Mouse (Mus musculus) megakaryocyte progenitor cell, adult 5-6 weeks (primary cell): ENCODE measurements around the gene Rab17. TPM values are rescaled to one million over a fixed set of nuclear protein-coding genes. Genes with fewer than 3 reads are reported as not detected.

Experiments used
- ATAC-seq: replicated peaks from 2 replicates; pipeline ENCODE4 v1.8.0; 2016; ENCODE audit warnings: mild to moderate bottlenecking, moderate TSS enrichment, inconsistent platforms; ENCODE audit not compliant: poor library complexity
- total RNA-seq, 2 experiments: library from RNA; stranded (forward) in 1 of 2; stranded (reverse) in 1 of 2; fragments of 157-497, 149-512 nt in 1 of 2; fragments of 200-1000 nt in 1 of 2; gene quantifications; 2 replicates each; pipeline versions ENCODE4 v1.2.3 to v1.2.4; 2015 to 2017

Rab17 gene
- total RNA-seq (2015) = 0.69 and 1.0 TPM in 2 replicates
- total RNA-seq (2017) = 2.3 and 3.0 TPM in 2 replicates

- 0 out of 2 replicates have a peak, but pooled peaks have one; percentile 7 for ATAC-seq
Measured at GRCm38 (mm10) chr1:90969347-90969784, at the start of gene Rab17. Gene Rab17, minus strand, starts transcription at chr1:90969661.

- no peak for ATAC-seq
Measured at GRCm38 (mm10) chr1:91017111-91017758, 47.8 kb upstream of the Rab17 start.

- ATAC-seq = no peak
Measured at GRCm38 (mm10) chr1:91015571-91015970, 46.1 kb upstream of the Rab17 start.

GRCm38 (mm10) chr1:91013803-91014202, 44.3 kb upstream of the Rab17 start:
- ATAC-seq = no peak

GRCm38 (mm10) chr1:91011336-91011735, 41.9 kb upstream of the Rab17 start:
- ATAC-seq = no peak

GRCm38 (mm10) chr1:91010716-91011115, 41.3 kb upstream of the Rab17 start:
- no peak for ATAC-seq

GRCm38 (mm10) chr1:91010216-91010615, 40.8 kb upstream of the Rab17 start:
- peak; percentile 65 for ATAC-seq

- ATAC-seq = no peak
Measured at GRCm38 (mm10) chr1:91009266-91009665, 39.8 kb upstream of the Rab17 start.

- ATAC-seq = no peak
Measured at GRCm38 (mm10) chr1:91008746-91009145, 39.3 kb upstream of the Rab17 start.

GRCm38 (mm10) chr1:91008147-91008682, 38.8 kb upstream of the Rab17 start:
- ATAC-seq = no peak

GRCm38 (mm10) chr1:91006708-91007107, 37.2 kb upstream of the Rab17 start:
- ATAC-seq = no peak

GRCm38 (mm10) chr1:91006037-91006436, 36.6 kb upstream of the Rab17 start:
- ATAC-seq = no peak

- ATAC-seq = no peak
Measured at GRCm38 (mm10) chr1:91003522-91004253, 34.2 kb upstream of the Rab17 start.

GRCm38 (mm10) chr1:91002641-91003040, 33.2 kb upstream of the Rab17 start:
- no peak for ATAC-seq

GRCm38 (mm10) chr1:91001871-91002539, 32.5 kb upstream of the Rab17 start:
- no peak for ATAC-seq

- no peak for ATAC-seq
Measured at GRCm38 (mm10) chr1:91001101-91001500, 31.6 kb upstream of the Rab17 start.

- ATAC-seq = no peak
Measured at GRCm38 (mm10) chr1:90999911-91000601, 30.6 kb upstream of the Rab17 start.

GRCm38 (mm10) chr1:90998891-90999611, 29.6 kb upstream of the Rab17 start:
- ATAC-seq = no peak; the same call in none of the 2 replicates

- ATAC-seq = peak; percentile 38
Measured at GRCm38 (mm10) chr1:90998268-90998890, 28.9 kb upstream of the Rab17 start, which contains the start of gene Lrrfip1. Gene Lrrfip1, plus strand, starts transcription at chr1:90998737.

- ATAC-seq = no peak
Measured at GRCm38 (mm10) chr1:90997641-90998040, 28.2 kb upstream of the Rab17 start.
